Mouse (Mus musculus): ENCODE data around the gene Tmem230. TPM values are rescaled to one million over a fixed set of nuclear protein-coding genes. Genes with fewer than 3 reads are reported as not detected.

The Tmem230 gene
- polyA plus RNA-seq, 1 experiment = 31.7 TPM

DNA sequence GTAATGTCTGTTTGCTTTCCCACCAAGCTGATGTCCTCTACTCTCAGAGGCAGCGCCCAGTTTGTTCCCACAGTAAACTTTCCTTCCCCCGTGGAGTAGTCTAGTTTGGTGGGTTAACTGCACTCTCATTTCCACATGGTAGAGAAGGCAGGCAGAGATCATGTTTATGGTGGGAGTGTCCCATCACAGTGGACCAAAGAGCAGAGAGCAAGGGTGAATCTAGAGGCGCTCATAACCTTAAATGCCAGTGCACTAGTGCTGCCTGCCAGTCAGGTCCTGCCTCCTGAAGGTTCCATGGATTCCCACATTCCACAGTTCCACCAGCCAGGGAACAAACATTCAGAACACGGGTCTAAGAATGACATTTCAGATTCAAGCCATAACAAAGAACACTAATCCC lies 42.1 kb downstream of the Tmem230 start:
- no peak for TF ChIP-seq GATA1 (IDR thresholded peaks at IDR 0.05; ENCODE audit: low read length)

DNA sequence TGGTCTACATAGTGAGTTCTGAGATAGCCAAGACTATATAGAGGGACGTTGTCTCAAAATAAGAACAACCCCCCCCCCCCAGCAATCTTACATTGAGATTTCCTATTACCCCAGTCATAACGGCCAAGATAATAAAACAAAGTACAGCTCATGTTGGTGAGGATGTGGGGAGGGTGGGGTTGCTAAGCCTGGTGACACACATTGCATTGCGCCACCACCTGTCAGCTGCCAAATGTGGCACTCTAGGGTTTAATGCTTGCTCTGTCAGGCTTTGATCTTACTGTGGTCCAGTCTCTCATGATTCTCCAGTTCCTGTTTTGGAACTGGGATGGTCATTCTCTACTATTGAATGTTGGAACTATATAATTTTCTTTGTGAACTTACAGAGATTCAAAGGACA lies 43.8 kb downstream of the Tmem230 start:
- no peak for TF ChIP-seq GATA1 (IDR thresholded peaks at IDR 0.05; ENCODE audit: low read length)

DNA sequence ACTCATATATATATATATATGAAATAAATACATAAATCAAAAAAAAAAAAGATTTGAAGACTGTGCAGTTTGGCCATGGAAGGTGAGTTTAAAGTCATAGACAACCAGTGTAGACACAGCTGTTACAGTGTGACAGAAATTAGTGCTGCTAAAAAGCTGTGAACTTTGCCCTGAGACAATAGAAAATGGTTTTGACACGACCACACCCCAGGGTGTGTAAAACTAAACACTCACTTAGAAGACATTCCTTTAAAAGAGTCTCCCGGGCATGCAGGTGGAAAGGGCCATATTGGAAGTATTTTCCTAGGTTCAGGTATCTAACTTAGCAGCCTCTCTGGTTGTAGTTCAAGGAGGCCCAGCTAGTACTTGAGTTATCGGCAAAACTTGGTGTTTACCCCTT lies 44.4 kb downstream of the Tmem230 start:
- TF ChIP-seq GATA1 (IDR thresholded peaks at IDR 0.05; ENCODE audit: low read length) = no peak

DNA sequence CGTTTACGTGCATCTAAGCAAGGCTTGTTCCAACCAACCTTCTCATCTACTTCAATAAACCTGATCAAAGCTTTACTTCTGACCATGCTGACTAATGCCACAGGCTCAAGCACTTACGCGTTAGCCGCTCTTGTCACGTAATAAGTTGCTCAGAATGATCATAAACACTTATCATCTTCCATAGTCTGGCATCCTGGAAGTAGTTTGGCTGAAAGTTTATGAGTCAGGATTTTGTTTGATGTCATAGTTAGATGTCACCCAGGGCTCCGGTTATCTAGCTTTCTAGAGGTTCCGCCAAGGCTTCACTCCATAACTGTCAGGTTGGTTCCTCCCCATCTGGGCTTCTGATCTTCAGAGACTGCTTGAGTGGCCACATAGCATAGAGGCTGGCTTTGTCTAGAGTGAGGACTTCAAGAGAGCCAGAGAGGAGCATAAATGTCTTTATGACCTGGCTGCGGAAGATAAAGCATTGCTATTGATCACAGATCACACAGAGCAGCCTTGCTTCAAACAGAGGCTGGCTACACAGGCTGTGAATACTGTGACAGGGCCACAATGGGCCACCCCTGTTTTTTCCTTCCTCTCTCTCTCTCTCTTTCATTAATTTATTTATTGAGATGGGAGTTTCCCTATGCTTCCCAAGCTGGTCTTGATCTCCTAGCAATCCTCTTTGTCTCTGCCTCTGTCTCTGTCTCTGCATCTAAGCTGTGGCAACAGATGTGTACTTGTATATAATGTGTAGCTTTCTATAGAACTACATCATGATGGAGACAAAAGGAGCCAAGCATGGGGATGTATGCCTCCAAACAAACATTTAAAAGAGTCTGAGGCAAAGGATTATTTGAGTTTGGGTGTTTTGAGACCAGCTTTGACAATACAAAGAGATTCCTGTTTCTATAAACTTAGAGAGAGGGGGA lies 49.3 kb downstream of the Tmem230 start:
- TF ChIP-seq GATA1 (IDR thresholded peaks at IDR 0.05; ENCODE audit: low read length) = no peak

DNA sequence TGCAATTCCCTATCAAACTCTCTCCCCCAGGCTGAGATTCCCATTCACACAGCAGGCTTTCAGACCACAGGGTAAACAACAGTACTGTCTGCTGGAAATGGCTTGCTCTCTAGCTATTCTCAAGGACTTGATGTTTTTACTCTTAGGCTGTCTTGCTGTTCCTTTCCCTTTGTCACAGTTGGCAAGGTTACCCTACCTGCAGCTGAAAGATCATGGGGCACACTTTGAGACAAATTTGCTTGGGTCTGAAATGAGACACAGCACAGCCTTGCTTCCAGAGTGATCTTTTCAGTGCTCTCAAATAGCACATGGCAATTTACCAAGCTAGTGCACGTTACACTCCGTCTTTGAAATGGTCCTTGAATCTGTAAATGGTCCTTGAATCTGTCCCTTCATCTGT lies 52.0 kb downstream of the Tmem230 start:
- no peak for TF ChIP-seq GATA1 (IDR thresholded peaks at IDR 0.05; ENCODE audit: low read length)

DNA sequence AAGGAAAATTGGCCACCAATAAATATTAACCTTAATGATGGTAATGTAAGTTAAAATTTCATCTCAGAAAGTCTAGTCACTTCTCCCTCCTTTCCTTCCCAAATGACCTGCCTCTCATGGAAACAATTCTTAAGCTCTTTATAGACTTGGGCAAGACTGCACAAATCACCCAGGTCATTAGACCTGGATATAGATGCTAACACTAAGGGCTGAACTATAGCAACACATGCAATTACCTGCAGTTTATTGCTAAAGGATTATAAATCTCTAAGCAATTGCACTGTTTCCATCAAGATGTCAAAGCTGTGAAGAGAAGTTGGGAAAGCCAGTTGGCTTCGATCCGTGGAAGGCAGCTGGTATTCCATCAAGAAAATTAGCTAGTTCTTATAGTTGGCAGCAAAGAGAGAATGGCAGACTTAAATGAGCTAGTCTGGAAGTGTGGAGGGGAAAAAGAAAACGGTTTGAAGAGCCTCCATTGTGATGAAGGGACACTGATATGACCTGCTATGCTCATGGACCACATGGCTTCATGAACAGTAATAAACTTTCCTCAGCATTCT lies 56.9 kb downstream of the Tmem230 start:
- TF ChIP-seq GATA1 (IDR thresholded peaks at IDR 0.05; ENCODE audit: low read length) = no peak

Other genes starting within 250 kb of the Tmem230 start
- gene Rassf2, start 217.5 kb downstream of the Tmem230 start, polyA plus RNA-seq (2012) = not detected in 2 replicates
- gene Slc23a2, start 102.7 kb downstream of the Tmem230 start, polyA plus RNA-seq (2012) = 1.7 and 3.8 TPM in 2 replicates
- gene Pcna, start 5.5 kb upstream of the Tmem230 start, polyA plus RNA-seq (2012) = 21.1 and 77.7 TPM in 2 replicates
- 9.4 and 11.9 TPM in 2 replicates for gene Cds2, start 15.3 kb upstream of the Tmem230 start, polyA plus RNA-seq (2012)
- gene Prokr2, start 137.6 kb upstream of the Tmem230 start, polyA plus RNA-seq (2012) = not detected in 2 replicates